Mouse (Mus musculus) kidney, postnatal 10 days (tissue): ENCODE results near the gene Epb41l5.

ENCODE experiments used
- DNase-seq: peaks from one replicate; pipeline ENCODE4 v3.0.0; 2021; ENCODE audit warnings: mixed read lengths

Epb41l5 gene

GRCm38 (mm10) chr1:119530941-119531340, 117.9 kb downstream of the Epb41l5 start:
- no peak for DNase-seq

GRCm38 (mm10) chr1:119525689-119526591, 122.9 kb downstream of the Epb41l5 start, which contains the start of gene Tmem185b:
Gene Tmem185b (plus strand): TSS chr1:119526160.
- DNase-seq: peak; percentile 97

- peak; percentile 76 for DNase-seq
Measured at GRCm38 (mm10) chr1:119525004-119525444, 123.8 kb downstream of the Epb41l5 start.

GRCm38 (mm10) chr1:119523826-119524225, 125.0 kb downstream of the Epb41l5 start:
- no peak for DNase-seq

GRCm38 (mm10) chr1:119523369-119523768, 125.4 kb downstream of the Epb41l5 start:
- DNase-seq: no peak

- peak; percentile 56 for DNase-seq
Measured at GRCm38 (mm10) chr1:119522726-119523125, 126.1 kb downstream of the Epb41l5 start.

- DNase-seq: no peak
Measured at GRCm38 (mm10) chr1:119521681-119522080, 127.1 kb downstream of the Epb41l5 start.

- no peak for DNase-seq
Measured at GRCm38 (mm10) chr1:119521029-119521428, 127.8 kb downstream of the Epb41l5 start.

GRCm38 (mm10) chr1:119519286-119519685, 129.5 kb downstream of the Epb41l5 start:
- no peak for DNase-seq

- DNase-seq: no peak
Measured at GRCm38 (mm10) chr1:119518786-119519185, 130.0 kb downstream of the Epb41l5 start.

GRCm38 (mm10) chr1:119518060-119518459, 130.7 kb downstream of the Epb41l5 start:
- DNase-seq: peak; percentile 51

GRCm38 (mm10) chr1:119510857-119511256, 137.9 kb downstream of the Epb41l5 start:
- peak; percentile 69 for DNase-seq

- no peak for DNase-seq
Measured at GRCm38 (mm10) chr1:119510409-119510808, 138.4 kb downstream of the Epb41l5 start.

GRCm38 (mm10) chr1:119509474-119509873, 139.3 kb downstream of the Epb41l5 start:
- no peak for DNase-seq

GRCm38 (mm10) chr1:119508548-119508947, 140.3 kb downstream of the Epb41l5 start:
- peak; percentile 75 for DNase-seq

GRCm38 (mm10) chr1:119505951-119506350, 142.8 kb downstream of the Epb41l5 start:
- no peak for DNase-seq

GRCm38 (mm10) chr1:119504260-119505062, 144.3 kb downstream of the Epb41l5 start, which contains the start of gene Ralb:
Gene Ralb (minus strand): TSS chr1:119504794.
- peak; percentile 98 for DNase-seq

- no peak for DNase-seq
Measured at GRCm38 (mm10) chr1:119503808-119504207, 145.0 kb downstream of the Epb41l5 start.

GRCm38 (mm10) chr1:119503181-119503580, 145.6 kb downstream of the Epb41l5 start:
- DNase-seq: no peak

- no peak for DNase-seq
Measured at GRCm38 (mm10) chr1:119502729-119503128, 146.1 kb downstream of the Epb41l5 start.

- DNase-seq: no peak
Measured at GRCm38 (mm10) chr1:119501881-119502280, 146.9 kb downstream of the Epb41l5 start.

GRCm38 (mm10) chr1:119499456-119499855, 149.3 kb downstream of the Epb41l5 start:
- DNase-seq: no peak

GRCm38 (mm10) chr1:119498536-119499231, 150.1 kb downstream of the Epb41l5 start:
- no peak for DNase-seq
